Mouse (Mus musculus) ovary, adult 2 months (tissue): ENCODE measurements around the gene 2410004B18Rik. TPM values are rescaled to one million over a fixed set of nuclear protein-coding genes. Genes with fewer than 3 reads are reported as not detected.

Experiments
- polyA plus RNA-seq: library from polyadenylated mRNA; depleted of rRNA; stranded (reverse); fragments of >200 nt; gene quantifications from 2 replicates; pipeline ENCODE4 v1.2.3, GENCODE M21; 2012; rRNA removed

2410004B18Rik gene
- 19.3 and 19.4 TPM in 2 replicates for polyA plus RNA-seq

GRCm38 (mm10) chr3:145937505-145938404, at the start of gene 2410004B18Rik:
Gene 2410004B18Rik (plus strand): TSS chr3:145938014.

GRCm38 (mm10) chr3:145922019-145922854, 15.6 kb upstream of the 2410004B18Rik start, which contains the start of gene Bcl10:
Gene Bcl10 (plus strand): TSS chr3:145922804.

GRCm38 (mm10) chr3:145987268-145987969, 49.6 kb downstream of the 2410004B18Rik start, which contains the start of gene Syde2:
Gene Syde2 (plus strand): TSS chr3:145987870.

Other genes with a start within 250 kb of the 2410004B18Rik start
- 11.3 and 13.4 TPM in 2 replicates for gene Ddah1, start 179.3 kb upstream of the 2410004B18Rik start, polyA plus RNA-seq
- 5.0 and 5.6 TPM in 2 replicates for gene Bcl10, start 15.2 kb upstream of the 2410004B18Rik start, polyA plus RNA-seq
- gene Syde2, start 49.9 kb downstream of the 2410004B18Rik start, polyA plus RNA-seq = 6.0 and 9.0 TPM in 2 replicates
- 6.2 and 6.3 TPM in 2 replicates for gene Wdr63, start 170.1 kb downstream of the 2410004B18Rik start, polyA plus RNA-seq
- gene Mcoln3, start 179.4 kb downstream of the 2410004B18Rik start, polyA plus RNA-seq = 0.08 and 0.25 TPM in 2 replicates
- 0.38 and 0.59 TPM in 2 replicates for gene Mcoln2, start 211.8 kb downstream of the 2410004B18Rik start, polyA plus RNA-seq